Mouse (Mus musculus): ENCODE results near the gene Tlx3. TPM values are rescaled to one million over a fixed set of nuclear protein-coding genes. Genes with fewer than 3 reads are reported as not detected.

Gene Tlx3
- total and polyA plus RNA-seq, 2 experiments from 2014 or later, result 11.3 to 39.4 TPM

GRCm38 (mm10) chr11:33162998-33163506 lies 40.3 kb downstream of the Tlx3 start, which contains the start of gene Npm1:
TSS of gene Npm1 (minus strand) at chr11:33163206.
- Histone ChIP-seq H3K9me3 (ENCODE audit: low read length) (no peaks in the 10 kb centered on the region), H3K4me1 (ENCODE audit: insufficient read depth, low read length) (peaks cover 8% of the 10 kb centered on the region), H3K27me3 (ENCODE audit: insufficient read depth, low read length) (no peaks in the 10 kb centered on the region), H3K4me2 (ENCODE audit: low read depth, low read length) (peak within 1 kb of the TSS; percentile 93), H3K27ac (peak within 1 kb of the TSS; percentile 93), H3K4me3 (ENCODE audit: low read length) (peak within 1 kb of the TSS; percentile 96), H3K36me3 (ENCODE audit: insufficient read depth, low read length) (0 out of 2 replicates have a peak, but pooled peaks cover 15% of the 10 kb centered on the region), H3K9ac (replicated peaks; ENCODE audit: low read length) (peak within 1 kb of the TSS; percentile 90)
- 4% methylated on average over 49 of the region's 49 CpGs for WGBS
- TF ChIP-seq CTCF (IDR thresholded peaks at IDR 0.05; ENCODE audit: low read depth), result no peak
- ATAC-seq (peak; percentile 98), DNase-seq (ENCODE audit: low spot score) (peak; percentile 100)

GRCm38 (mm10) chr11:33162211-33162997 lies 41.0 kb downstream of the Tlx3 start:
- Histone ChIP-seq H3K27ac (peak overlapping the region; percentile 91), H3K36me3 (ENCODE audit: insufficient read depth, low read length) (peaks cover 17% of the 10 kb centered on the region; the same call in 1 of the 2 replicates), H3K27me3 (ENCODE audit: insufficient read depth, low read length) (no peaks in the 10 kb centered on the region), H3K4me3 (ENCODE audit: low read length) (peak overlapping the region; percentile 96), H3K4me1 (ENCODE audit: insufficient read depth, low read length) (peaks cover 8% of the 10 kb centered on the region), H3K4me2 (ENCODE audit: low read depth, low read length) (peak overlapping the region; percentile 93), H3K9me3 (ENCODE audit: low read length) (no peaks in the 10 kb centered on the region), H3K9ac (replicated peaks; ENCODE audit: low read length) (peak overlapping the region; percentile 90)
- peak; percentile 78 for ATAC-seq
- 3% methylated on average over 50 of the region's 53 CpGs for WGBS
- DNase-seq (ENCODE audit: low spot score), result peak; percentile 86
- no peak for TF ChIP-seq CTCF (IDR thresholded peaks at IDR 0.05; ENCODE audit: low read depth)

- no peak for ATAC-seq
- TF ChIP-seq CTCF (IDR thresholded peaks at IDR 0.05; ENCODE audit: low read depth), result no peak
Observed at GRCm38 (mm10) chr11:33159741-33160140, 43.6 kb downstream of the Tlx3 start.

GRCm38 (mm10) chr11:33157453-33158196 lies 45.8 kb downstream of the Tlx3 start:
- Histone ChIP-seq H3K4me2 (ENCODE audit: low read depth, low read length) (no peak overlapping the region), H3K36me3 (ENCODE audit: insufficient read depth, low read length) (peaks cover 38% of the 10 kb centered on the region), H3K27me3 (ENCODE audit: insufficient read depth, low read length) (no peaks in the 10 kb centered on the region), H3K9me3 (ENCODE audit: low read length) (no peaks in the 10 kb centered on the region), H3K4me1 (ENCODE audit: insufficient read depth, low read length) (peaks cover 8% of the 10 kb centered on the region; the same call in 1 of the 2 replicates), H3K9ac (replicated peaks; ENCODE audit: low read length) (no peak overlapping the region), H3K27ac (no peak overlapping the region), H3K4me3 (ENCODE audit: low read length) (no peak overlapping the region)
- DNase-seq (ENCODE audit: low spot score), result no peak
- no peak for TF ChIP-seq CTCF (IDR thresholded peaks at IDR 0.05; ENCODE audit: low read depth)
- 81% methylated on average over 2 of the region's 2 CpGs for WGBS
- ATAC-seq, result no peak

More at GRCm38 (mm10) chr11:33159741-33160140, 43.6 kb downstream of the Tlx3 start:
- no peak for DNase-seq (ENCODE audit: low spot score)
- Histone ChIP-seq H3K4me3 (ENCODE audit: low read length) (no peak overlapping the region), H3K9me3 (ENCODE audit: low read length) (no peaks in the 10 kb centered on the region), H3K27me3 (ENCODE audit: insufficient read depth, low read length) (no peaks in the 10 kb centered on the region), H3K4me1 (ENCODE audit: insufficient read depth, low read length) (peaks cover 8% of the 10 kb centered on the region), H3K36me3 (ENCODE audit: insufficient read depth, low read length) (peaks cover 33% of the 10 kb centered on the region), H3K9ac (replicated peaks; ENCODE audit: low read length) (no peak overlapping the region), H3K4me2 (ENCODE audit: low read depth, low read length) (no peak overlapping the region), H3K27ac (no peak overlapping the region)
- WGBS, result 97% methylated on average over 3 of the region's 3 CpGs

GRCm38 (mm10) chr11:33156436-33157015 lies 46.9 kb downstream of the Tlx3 start:
- H3K36me3 ChIP-seq (ENCODE audit: insufficient read depth, low read length), result peaks cover 44% of the 10 kb centered on the region
- no peak for TF ChIP-seq CTCF (IDR thresholded peaks at IDR 0.05; ENCODE audit: low read depth)

GRCm38 (mm10) chr11:33154459-33154858 lies 48.9 kb downstream of the Tlx3 start:
- Histone ChIP-seq H3K4me3 (ENCODE audit: low read length) (no peak overlapping the region), H3K9me3 (ENCODE audit: low read length) (no peaks in the 10 kb centered on the region), H3K9ac (replicated peaks; ENCODE audit: low read length) (no peak overlapping the region), H3K27ac (no peak overlapping the region), H3K27me3 (ENCODE audit: insufficient read depth, low read length) (no peaks in the 10 kb centered on the region), H3K4me2 (ENCODE audit: low read depth, low read length) (no peak overlapping the region), H3K4me1 (ENCODE audit: insufficient read depth, low read length) (no peaks in the 10 kb centered on the region), H3K36me3 (ENCODE audit: insufficient read depth, low read length) (peaks cover 51% of the 10 kb centered on the region)
- no peak for ATAC-seq
- no peak for DNase-seq (ENCODE audit: low spot score)
- TF ChIP-seq CTCF (IDR thresholded peaks at IDR 0.05; ENCODE audit: low read depth), result no peak
- WGBS, result 94% methylated on average over 3 of the region's 3 CpGs

More at GRCm38 (mm10) chr11:33156436-33157015, 46.9 kb downstream of the Tlx3 start:
- Histone ChIP-seq H3K4me1 (ENCODE audit: insufficient read depth, low read length) (peaks cover 3% of the 10 kb centered on the region; the same call in 1 of the 2 replicates), H3K27ac (no peak overlapping the region), H3K9ac (replicated peaks; ENCODE audit: low read length) (no peak overlapping the region), H3K9me3 (ENCODE audit: low read length) (no peaks in the 10 kb centered on the region), H3K4me3 (ENCODE audit: low read length) (no peak overlapping the region), H3K4me2 (ENCODE audit: low read depth, low read length) (no peak overlapping the region), H3K27me3 (ENCODE audit: insufficient read depth, low read length) (no peaks in the 10 kb centered on the region)
- ATAC-seq, result no peak
- DNase-seq (ENCODE audit: low spot score), result no peak
- WGBS, result 89% methylated on average over 4 of the region's 4 CpGs
